Mouse (Mus musculus): Measurements from ENCODE around the gene Eif3k. TPM values are rescaled to one million over a fixed set of nuclear protein-coding genes. Genes with fewer than 3 reads are reported as not detected.

The Eif3k gene
- polyA plus RNA-seq (2012; rRNA removed) = 307 and 320 TPM in 2 replicates

- H3K4me1 ChIP-seq (ENCODE audit: control insufficient read depth, insufficient read depth, low read length) = peaks cover 4% of the 10 kb centered on the region
- TF ChIP-seq CTCF (IDR thresholded peaks at IDR 0.05; ENCODE audit: extremely low read depth, insufficient read depth, low read length) (no peak), POLR2A (IDR thresholded peaks at IDR 0.05; ENCODE audit: extremely low read depth, insufficient read depth, low read length) (peak; percentile 89)
- H3K4me3 ChIP-seq (ENCODE audit: insufficient read depth, low read length) = peak within 1 kb of the TSS; percentile 64
Observed at GRCm38 (mm10) chr7:28981651-28982273, at the start of gene Eif3k, which contains the start of gene Map4k1. Gene Eif3k (minus strand): TSS chr7:28981864. Gene Map4k1 (plus strand): TSS chr7:28982050.

GRCm38 (mm10) chr7:29029690-29030656 is 48.3 kb upstream of the Eif3k start:
- Histone ChIP-seq H3K27ac (ENCODE audit: insufficient read depth, low read length) (no peak overlapping the region), H3K4me3 (ENCODE audit: insufficient read depth, low read length) (no peak overlapping the region), H3K4me1 (ENCODE audit: control insufficient read depth, insufficient read depth, low read length) (no peaks in the 10 kb centered on the region; the same call in 1 of the 2 replicates)
- no peak for TF ChIP-seq POLR2A (IDR thresholded peaks at IDR 0.05; ENCODE audit: extremely low read depth, insufficient read depth, low read length)
- no peak for TF ChIP-seq CTCF (IDR thresholded peaks at IDR 0.05; ENCODE audit: extremely low read depth, insufficient read depth, low read length)

More at GRCm38 (mm10) chr7:28981651-28982273, at the start of gene Eif3k, which contains the start of gene Map4k1:
- 0 out of 2 replicates have a peak within 1 kb of the TSS, but pooled peaks have one; percentile 0 for H3K27ac ChIP-seq (ENCODE audit: insufficient read depth, low read length)

- TF ChIP-seq CTCF (IDR thresholded peaks at IDR 0.05; ENCODE audit: extremely low read depth, insufficient read depth, low read length) (no peak), POLR2A (IDR thresholded peaks at IDR 0.05; ENCODE audit: extremely low read depth, insufficient read depth, low read length) (no peak)
- no peak overlapping the region for H3K4me3 ChIP-seq (ENCODE audit: insufficient read depth, low read length)
- H3K4me1 ChIP-seq (ENCODE audit: control insufficient read depth, insufficient read depth, low read length) = no peaks in the 10 kb centered on the region; the same call in 1 of the 2 replicates
- H3K27ac ChIP-seq (ENCODE audit: insufficient read depth, low read length) = no peak overlapping the region
Observed at GRCm38 (mm10) chr7:29028761-29029160, 47.1 kb upstream of the Eif3k start.

- H3K27ac ChIP-seq (ENCODE audit: insufficient read depth, low read length) = no peak overlapping the region
- TF ChIP-seq POLR2A (IDR thresholded peaks at IDR 0.05; ENCODE audit: extremely low read depth, insufficient read depth, low read length) (no peak), CTCF (IDR thresholded peaks at IDR 0.05; ENCODE audit: extremely low read depth, insufficient read depth, low read length) (no peak)
- no peaks in the 10 kb centered on the region; the same call in 1 of the 2 replicates for H3K4me1 ChIP-seq (ENCODE audit: control insufficient read depth, insufficient read depth, low read length)
- H3K4me3 ChIP-seq (ENCODE audit: insufficient read depth, low read length) = no peak overlapping the region
Observed at GRCm38 (mm10) chr7:29026811-29027210, 45.1 kb upstream of the Eif3k start.

- H3K4me1 ChIP-seq (ENCODE audit: control insufficient read depth, insufficient read depth, low read length) = no peaks in the 10 kb centered on the region; the same call in 1 of the 2 replicates
- TF ChIP-seq CTCF (IDR thresholded peaks at IDR 0.05; ENCODE audit: extremely low read depth, insufficient read depth, low read length) (no peak), POLR2A (IDR thresholded peaks at IDR 0.05; ENCODE audit: extremely low read depth, insufficient read depth, low read length) (no peak)
- no peak overlapping the region for H3K27ac ChIP-seq (ENCODE audit: insufficient read depth, low read length)
- no peak overlapping the region for H3K4me3 ChIP-seq (ENCODE audit: insufficient read depth, low read length)
Observed at GRCm38 (mm10) chr7:29026195-29026594, 44.5 kb upstream of the Eif3k start.

DNA sequence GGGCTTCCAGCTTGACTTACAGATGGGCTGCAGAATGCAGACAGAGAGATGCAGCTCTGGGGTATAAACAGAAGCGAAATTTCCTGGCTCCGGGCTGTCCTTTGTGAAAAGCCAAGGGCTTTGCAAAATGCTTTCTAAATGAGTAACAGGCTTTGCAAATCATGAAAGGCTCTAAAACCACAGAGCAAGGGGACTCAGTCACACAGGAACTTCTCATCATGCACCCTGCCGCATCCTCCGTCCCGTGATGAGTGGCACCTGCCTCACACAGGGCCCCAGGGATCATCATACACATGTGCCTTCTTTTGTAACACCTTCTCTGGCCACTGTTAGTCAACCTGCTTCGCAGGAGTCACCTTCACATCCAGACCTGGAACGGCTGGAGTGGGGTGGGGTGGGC is 43.9 kb upstream of the Eif3k start:
- Histone ChIP-seq H3K4me3 (ENCODE audit: insufficient read depth, low read length) (no peak overlapping the region), H3K4me1 (ENCODE audit: control insufficient read depth, insufficient read depth, low read length) (no peaks in the 10 kb centered on the region; the same call in 1 of the 2 replicates)
- no peak for TF ChIP-seq POLR2A (IDR thresholded peaks at IDR 0.05; ENCODE audit: extremely low read depth, insufficient read depth, low read length)
- no peak for TF ChIP-seq CTCF (IDR thresholded peaks at IDR 0.05; ENCODE audit: extremely low read depth, insufficient read depth, low read length)

DNA sequence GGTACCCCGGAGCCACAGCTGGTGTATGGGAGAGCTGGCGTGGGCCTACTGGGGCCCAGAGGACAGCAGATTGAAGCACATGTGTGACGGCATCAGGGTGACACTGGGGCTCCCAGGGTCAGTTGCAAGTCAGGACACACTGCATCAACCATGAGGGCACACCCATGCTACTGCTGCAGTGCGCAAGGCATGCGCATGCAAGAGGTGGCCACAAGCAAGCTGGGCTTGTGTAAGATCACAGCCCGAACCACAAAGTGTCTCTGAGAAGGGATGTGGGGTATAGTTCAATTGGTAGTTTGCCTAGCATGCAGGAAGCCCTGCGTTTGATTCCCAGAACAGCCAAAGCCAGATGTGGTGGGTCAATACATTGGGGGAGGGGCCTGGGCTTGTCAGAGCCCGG is 41.9 kb upstream of the Eif3k start:
- Histone ChIP-seq H3K4me1 (ENCODE audit: control insufficient read depth, insufficient read depth, low read length) (no peaks in the 10 kb centered on the region; the same call in 1 of the 2 replicates), H3K27ac (ENCODE audit: insufficient read depth, low read length) (no peak overlapping the region), H3K4me3 (ENCODE audit: insufficient read depth, low read length) (no peak overlapping the region)
- no peak for TF ChIP-seq CTCF (IDR thresholded peaks at IDR 0.05; ENCODE audit: extremely low read depth, insufficient read depth, low read length)
- no peak for TF ChIP-seq POLR2A (IDR thresholded peaks at IDR 0.05; ENCODE audit: extremely low read depth, insufficient read depth, low read length)

More for the DNA sequence above, 43.9 kb upstream of the Eif3k start:
- no peak overlapping the region for H3K27ac ChIP-seq (ENCODE audit: insufficient read depth, low read length)

DNA sequence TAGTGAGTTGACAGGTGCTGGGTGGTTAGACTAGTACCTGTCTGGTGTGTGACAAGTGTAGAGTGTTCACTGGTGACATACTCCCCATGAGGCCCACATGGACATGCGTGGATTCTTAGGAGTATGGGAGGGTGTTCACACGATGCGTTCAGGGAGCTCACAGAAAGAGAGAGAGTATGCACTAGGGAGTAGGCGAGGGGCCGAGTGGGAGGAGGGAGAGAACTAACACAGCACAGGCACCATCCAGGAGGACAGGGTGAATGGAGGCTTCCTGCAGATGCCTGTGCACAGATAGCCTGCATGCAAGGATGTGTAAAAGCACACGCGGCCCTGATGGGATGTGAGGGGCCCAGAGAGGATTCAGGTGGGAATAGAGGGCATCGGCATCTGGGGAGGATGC is 40.8 kb upstream of the Eif3k start:
- TF ChIP-seq POLR2A (IDR thresholded peaks at IDR 0.05; ENCODE audit: extremely low read depth, insufficient read depth, low read length) = no peak
- no peak for TF ChIP-seq CTCF (IDR thresholded peaks at IDR 0.05; ENCODE audit: extremely low read depth, insufficient read depth, low read length)
- no peaks in the 10 kb centered on the region; the same call in 1 of the 2 replicates for H3K4me1 ChIP-seq (ENCODE audit: control insufficient read depth, insufficient read depth, low read length)
- H3K27ac ChIP-seq (ENCODE audit: insufficient read depth, low read length) = no peak overlapping the region
- no peak overlapping the region for H3K4me3 ChIP-seq (ENCODE audit: insufficient read depth, low read length)

- Histone ChIP-seq H3K4me1 (ENCODE audit: control insufficient read depth, insufficient read depth, low read length) (no peaks in the 10 kb centered on the region), H3K27ac (ENCODE audit: insufficient read depth, low read length) (no peak overlapping the region), H3K4me3 (ENCODE audit: insufficient read depth, low read length) (no peak overlapping the region)
- TF ChIP-seq CTCF (IDR thresholded peaks at IDR 0.05; ENCODE audit: extremely low read depth, insufficient read depth, low read length) = no peak
- TF ChIP-seq POLR2A (IDR thresholded peaks at IDR 0.05; ENCODE audit: extremely low read depth, insufficient read depth, low read length) = no peak
Observed at GRCm38 (mm10) chr7:29019447-29020220, 38.0 kb upstream of the Eif3k start.

Data from cortical plate, adult 2 months (tissue).